Mouse (Mus musculus) E14TG2a.4 (cell line): ENCODE measurements around the gene Nectin1.

ENCODE experiments used
- H3K27me3 ChIP-seq: 2 replicates; pipeline ENCODE4 v1.6.1; 2014; ENCODE audit warnings: low read length, control low read depth; ENCODE audit not compliant: insufficient read depth
- H3K36me3 ChIP-seq: 2 replicates; pipeline ENCODE4 v1.6.1; 2014; ENCODE audit warnings: low read length, control low read depth; ENCODE audit not compliant: insufficient read depth
- H3K4me1 ChIP-seq: replicated peaks from 2 replicates; pipeline ENCODE4 v1.6.1; 2014; ENCODE audit warnings: low read depth, low read length, control low read depth
- H3K4me3 ChIP-seq: replicated peaks from 2 replicates; pipeline ENCODE4 v1.5.1; 2014; ENCODE audit warnings: mild to moderate bottlenecking, low read length
- H3K9me3 ChIP-seq: 2 replicates; pipeline ENCODE4 v1.6.1; 2014; ENCODE audit warnings: low read length, control low read depth
- CTCF ChIP-seq: conservative IDR thresholded peaks from 2 replicates; pipeline ENCODE4 v1.5.1; 2014; ENCODE audit warnings: low read length
- NANOG ChIP-seq: IDR thresholded peaks from 2 replicates; pipeline ENCODE4 v1.6.1; 2014; ENCODE audit warnings: borderline replicate concordance, low read length, mixed read lengths
- POU5F1 ChIP-seq: IDR thresholded peaks from 2 replicates; pipeline ENCODE4 v1.6.1; 2014; ENCODE audit warnings: low read length, borderline replicate concordance

The Nectin1 gene

GRCm38 (mm10) chr9:43825178-43825577 is 81.4 kb downstream of the Nectin1 start:
- Histone ChIP-seq H3K36me3 (no peaks in the 10 kb centered on the region), H3K9me3 (no peaks in the 10 kb centered on the region), H3K4me3 (no peak overlapping the region), H3K27me3 (peaks cover 43% of the 10 kb centered on the region), H3K4me1 (0 out of 2 replicates have a peak, but pooled peaks cover 2% of the 10 kb centered on the region)
- no peak for TF ChIP-seq POU5F1
- TF ChIP-seq NANOG: no peak
- TF ChIP-seq CTCF: no peak

- no peak for TF ChIP-seq POU5F1
- no peak for TF ChIP-seq NANOG
- no peaks in the 10 kb centered on the region for H3K36me3 ChIP-seq
- H3K4me1 ChIP-seq: 0 out of 2 replicates have a peak, but pooled peaks cover 2% of the 10 kb centered on the region
- no peak overlapping the region for H3K4me3 ChIP-seq
- peaks cover 51% of the 10 kb centered on the region for H3K27me3 ChIP-seq
- H3K9me3 ChIP-seq: no peaks in the 10 kb centered on the region
Observed at GRCm38 (mm10) chr9:43826558-43827253, 82.9 kb downstream of the Nectin1 start.

- Histone ChIP-seq H3K27me3 (peaks cover 58% of the 10 kb centered on the region), H3K4me3 (no peak overlapping the region), H3K9me3 (no peaks in the 10 kb centered on the region), H3K36me3 (no peaks in the 10 kb centered on the region), H3K4me1 (0 out of 2 replicates have a peak, but pooled peaks cover 2% of the 10 kb centered on the region)
- TF ChIP-seq CTCF (peak; percentile 77), POU5F1 (no peak)
Observed at GRCm38 (mm10) chr9:43827593-43827992, 83.8 kb downstream of the Nectin1 start.

GRCm38 (mm10) chr9:43828960-43829359 is 85.2 kb downstream of the Nectin1 start:
- no peak for TF ChIP-seq CTCF
- no peak for TF ChIP-seq POU5F1
- H3K27me3 ChIP-seq: peaks cover 53% of the 10 kb centered on the region
- H3K9me3 ChIP-seq: no peaks in the 10 kb centered on the region
- H3K4me3 ChIP-seq: no peak overlapping the region
- H3K36me3 ChIP-seq: no peaks in the 10 kb centered on the region
- H3K4me1 ChIP-seq: peaks cover 2% of the 10 kb centered on the region; the same call in 1 of the 2 replicates

- TF ChIP-seq POU5F1: no peak
- no peak for TF ChIP-seq CTCF
- Histone ChIP-seq H3K36me3 (no peaks in the 10 kb centered on the region), H3K4me3 (no peak overlapping the region), H3K27me3 (peaks cover 47% of the 10 kb centered on the region), H3K4me1 (no peaks in the 10 kb centered on the region; the same call in 1 of the 2 replicates), H3K9me3 (no peaks in the 10 kb centered on the region)
Observed at GRCm38 (mm10) chr9:43833232-43833631, 89.4 kb downstream of the Nectin1 start.

- H3K27me3 ChIP-seq: peaks cover 43% of the 10 kb centered on the region
- no peak for TF ChIP-seq CTCF
- no peak for TF ChIP-seq NANOG
- no peaks in the 10 kb centered on the region for H3K9me3 ChIP-seq
- H3K4me3 ChIP-seq: no peak overlapping the region
- H3K36me3 ChIP-seq: no peaks in the 10 kb centered on the region
- peaks cover 7% of the 10 kb centered on the region for H3K4me1 ChIP-seq
Observed at GRCm38 (mm10) chr9:43834283-43834682, 90.5 kb downstream of the Nectin1 start.

- Histone ChIP-seq H3K9me3 (no peaks in the 10 kb centered on the region), H3K36me3 (no peaks in the 10 kb centered on the region), H3K4me3 (no peak overlapping the region), H3K4me1 (peaks cover 17% of the 10 kb centered on the region), H3K27me3 (peaks cover 58% of the 10 kb centered on the region)
- TF ChIP-seq POU5F1 (no peak), NANOG (no peak), CTCF (no peak)
Observed at GRCm38 (mm10) chr9:43838561-43838960, 94.8 kb downstream of the Nectin1 start.

GRCm38 (mm10) chr9:43842921-43843577 is 99.3 kb downstream of the Nectin1 start:
- Histone ChIP-seq H3K36me3 (no peaks in the 10 kb centered on the region), H3K9me3 (no peaks in the 10 kb centered on the region), H3K4me1 (peaks cover 46% of the 10 kb centered on the region), H3K4me3 (no peak overlapping the region), H3K27me3 (peaks cover 67% of the 10 kb centered on the region)
- TF ChIP-seq POU5F1: no peak
- TF ChIP-seq CTCF: no peak
- no peak for TF ChIP-seq NANOG

GRCm38 (mm10) chr9:43843711-43844127 is 99.9 kb downstream of the Nectin1 start:
- no peak for TF ChIP-seq CTCF
- TF ChIP-seq NANOG: no peak

More at GRCm38 (mm10) chr9:43843711-43844127, 99.9 kb downstream of the Nectin1 start:
- H3K9me3 ChIP-seq: no peaks in the 10 kb centered on the region
- H3K36me3 ChIP-seq: no peaks in the 10 kb centered on the region
- H3K4me1 ChIP-seq: peaks cover 45% of the 10 kb centered on the region
- H3K27me3 ChIP-seq: peaks cover 68% of the 10 kb centered on the region
- no peak overlapping the region for H3K4me3 ChIP-seq
